Mouse (Mus musculus) ES-E14 (cell line): ENCODE measurements around the gene Gm9821. TPM values are rescaled to one million over a fixed set of nuclear protein-coding genes. Genes with fewer than 3 reads are reported as not detected.

Experiments
- DNase-seq: peaks from one replicate; pipeline ENCODE4 v3.0.0-alpha.2; 2013; ENCODE audit warnings: low read depth, low spot score
- H3K27ac ChIP-seq: 2 replicates; pipeline ENCODE4 v1.5.1; 2012; ENCODE audit warnings: low read depth, mild to moderate bottlenecking, low read length, moderate library complexity, mixed read lengths; ENCODE audit not compliant: poor library complexity, insufficient read depth, severe bottlenecking
- H3K36me3 ChIP-seq: 2 replicates; pipeline ENCODE4 v1.6.1; 2012; ENCODE audit warnings: mild to moderate bottlenecking, low read length, moderate library complexity, mixed read lengths; ENCODE audit not compliant: control insufficient read depth, poor library complexity, insufficient read depth, severe bottlenecking
- H3K4me1 ChIP-seq, 2 experiments: fragments of 150-350 bp in 1 of 2; sonication (generic) in 1 of 2; 2 replicates each; pipeline ENCODE4 v1.6.1; 2012; ENCODE audit warnings: low read length in 2 of 2, mild to moderate bottlenecking in 1 of 2, mixed read lengths in 1 of 2; ENCODE audit not compliant: control insufficient read depth in 2 of 2, insufficient read depth in 2 of 2, poor library complexity in 1 of 2
- H3K4me3 ChIP-seq, 2 experiments: fragments of 150-350 bp in 1 of 2; sonication (generic) in 1 of 2; 2 replicates each; pipeline ENCODE4 v1.5.1; 2012; ENCODE audit warnings: low read length in 2 of 2, low read depth in 1 of 2, mild to moderate bottlenecking in 1 of 2, mixed read lengths in 1 of 2; ENCODE audit not compliant: insufficient read depth in 1 of 2, poor library complexity in 1 of 2, severe bottlenecking in 1 of 2
- H3K9ac ChIP-seq: 2 replicates; pipeline ENCODE4 v1.6.1; 2012; ENCODE audit warnings: low read depth, mild to moderate bottlenecking, low read length, mixed read lengths; ENCODE audit not compliant: poor library complexity, insufficient read depth, severe bottlenecking
- H3K9me3 ChIP-seq: fragments of 150-350 bp; sonication (generic); 2 replicates; pipeline ENCODE4 v1.6.1; 2012; ENCODE audit warnings: low read depth, mild to moderate bottlenecking, low read length; ENCODE audit not compliant: control insufficient read depth, insufficient read depth
- CHD2 ChIP-seq: IDR thresholded peaks from 2 replicates; pipeline ENCODE4 v1.6.1; 2014; ENCODE audit warnings: mild to moderate bottlenecking, low read depth, low read length, inconsistent platforms
- HCFC1 ChIP-seq: IDR thresholded peaks from 2 replicates; pipeline ENCODE4 v1.6.1; 2012; ENCODE audit warnings: low read length, inconsistent platforms, borderline replicate concordance; ENCODE audit not compliant: insufficient read depth
- MAFK ChIP-seq: IDR thresholded peaks from 2 replicates; pipeline ENCODE4 v1.6.1; 2014; ENCODE audit warnings: mild to moderate bottlenecking, low read depth, low read length, inconsistent platforms; ENCODE audit not compliant: insufficient read depth
- ZC3H11A ChIP-seq: IDR thresholded peaks from 2 replicates; pipeline ENCODE4 v1.6.1; 2012; ENCODE audit warnings: low read depth, mild to moderate bottlenecking, inconsistent platforms, low read length, borderline replicate concordance
- ZNF384 ChIP-seq: IDR thresholded peaks from 2 replicates; pipeline ENCODE4 v1.6.1; 2012; ENCODE audit warnings: low read depth, low read length, inconsistent platforms
- in situ Hi-C, 2 experiments: fragments of 600-800 bp; cut with MboI; formaldehyde crosslinking; loops; one replicate each; pipeline ENCODE4 v1.15.1; 2025; ENCODE audit warnings: low sequenced_read_pairs in 2 of 2, inconsistent platforms in 1 of 2; ENCODE audit not compliant: unreplicated experiment in 2 of 2
- total RNA-seq: library from RNA; depleted of rRNA; stranded (reverse); fragments of 300-350 nt; gene quantifications from 2 replicates; pipeline ENCODE4 v1.2.3, GENCODE M21; 2012; rRNA removed

Gene Gm9821
- total RNA-seq: 0.18 and 0.79 TPM in 2 replicates

- H3K27ac ChIP-seq: no peak within 1 kb of the TSS
- TF ChIP-seq ZNF384 (no peak), MAFK (no peak), CHD2 (no peak), HCFC1 (no peak), ZC3H11A (no peak)
- peak within 1 kb of the TSS in 1 of 2 experiments; percentile 20; a peak in 2 of 4 replicates for H3K4me3 ChIP-seq
- no peak for DNase-seq
- no peaks in the 10 kb centered on the region for H3K9me3 ChIP-seq
- peaks cover 8% of the 10 kb centered on the region; the same call in 1 of the 2 replicates for H3K36me3 ChIP-seq
- peak within 1 kb of the TSS; percentile 26; the same call in 1 of the 2 replicates for H3K9ac ChIP-seq
- H3K4me1 ChIP-seq: peaks cover 0 to 29% of the 10 kb centered on the region in 2 experiments; a peak in 3 of 4 replicates
- in situ Hi-C loops: no loop called here
Measured at GRCm38 (mm10) chr2:91945483-91945882, at the start of gene Gm9821. Gene Gm9821 (plus strand): TSS chr2:91945703.

- no peak overlapping the region for H3K27ac ChIP-seq
- H3K4me1 ChIP-seq: 0 out of 4 replicates have a peak, but pooled peaks cover 2% of the 10 kb centered on the region in 2 experiments
- H3K9me3 ChIP-seq: no peaks in the 10 kb centered on the region
- no peak overlapping the region for H3K4me3 ChIP-seq
- no peak for DNase-seq
- H3K36me3 ChIP-seq: peaks cover 2% of the 10 kb centered on the region; the same call in 1 of the 2 replicates
- no peak overlapping the region for H3K9ac ChIP-seq
- in situ Hi-C loops: no loop called here
- no peak for TF ChIP-seq ZC3H11A
- no peak for TF ChIP-seq CHD2
- TF ChIP-seq HCFC1: no peak
- no peak for TF ChIP-seq ZNF384
- TF ChIP-seq MAFK: no peak
Measured at GRCm38 (mm10) chr2:91897968-91898367, 47.5 kb upstream of the Gm9821 start.

GRCm38 (mm10) chr2:91899141-91899540 is 46.4 kb upstream of the Gm9821 start:
- Histone ChIP-seq H3K9ac (no peak overlapping the region), H3K9me3 (no peaks in the 10 kb centered on the region), H3K36me3 (peaks cover 2% of the 10 kb centered on the region; the same call in 1 of the 2 replicates), H3K27ac (no peak overlapping the region), H3K4me3 (no peak overlapping the region), H3K4me1 (0 out of 4 replicates have a peak, but pooled peaks cover 0 to 2% of the 10 kb centered on the region in 2 experiments)
- TF ChIP-seq HCFC1: no peak
- TF ChIP-seq ZC3H11A: no peak
- no peak for TF ChIP-seq ZNF384
- TF ChIP-seq MAFK: no peak
- TF ChIP-seq CHD2: no peak
- in situ Hi-C loops: no loop called here
- DNase-seq: no peak

GRCm38 (mm10) chr2:91900431-91900830 is 45.1 kb upstream of the Gm9821 start:
- peaks cover 2% of the 10 kb centered on the region in 2 experiments; a peak in 2 of 4 replicates for H3K4me1 ChIP-seq
- H3K9ac ChIP-seq: no peak overlapping the region
- H3K36me3 ChIP-seq: peaks cover 2% of the 10 kb centered on the region; the same call in 1 of the 2 replicates
- TF ChIP-seq CHD2 (no peak), HCFC1 (no peak), MAFK (no peak)
- in situ Hi-C loops: no loop called here
- no peaks in the 10 kb centered on the region for H3K9me3 ChIP-seq
- no peak overlapping the region for H3K4me3 ChIP-seq
- no peak for DNase-seq
- H3K27ac ChIP-seq: no peak overlapping the region
